Mouse (Mus musculus): ENCODE data around the gene Tnfrsf11a. TPM values are rescaled to one million over a fixed set of nuclear protein-coding genes. Genes with fewer than 3 reads are reported as not detected.

Gene Tnfrsf11a
- polyA plus RNA-seq, 1 experiment = 0.06 TPM

GRCm38 (mm10) chr1:105851341-105851740 lies 70.8 kb downstream of the Tnfrsf11a start:
- no peak for TF ChIP-seq TCF3 (IDR thresholded peaks at IDR 0.05; ENCODE audit: insufficient read length, low read depth)
- TF ChIP-seq SRF (IDR thresholded peaks at IDR 0.05; ENCODE audit: control insufficient read depth, insufficient read length, low read depth) = no peak
- TF ChIP-seq MYOG (IDR thresholded peaks at IDR 0.05; ENCODE audit: control insufficient read depth in 1 of 3, insufficient read depth in 1 of 3, insufficient read length in 2 of 3, low read depth in 2 of 3) = no peak
- TF ChIP-seq MYOD1 (IDR thresholded peaks at IDR 0.05; ENCODE audit: control insufficient read depth in 1 of 3, insufficient read length in 2 of 3, low read depth in 2 of 3) = no peak
- no peak for TF ChIP-seq CEBPB (IDR thresholded peaks at IDR 0.05; ENCODE audit: insufficient read depth, poor library complexity, severe bottlenecking)
- no peak for TF ChIP-seq MAX (IDR thresholded peaks at IDR 0.05; ENCODE audit: low read depth)
- no peak for TF ChIP-seq E2F4 (IDR thresholded peaks at IDR 0.05; ENCODE audit: insufficient read depth)
- TF ChIP-seq TCF12 (IDR thresholded peaks at IDR 0.05; ENCODE audit: insufficient read depth, poor library complexity, severe bottlenecking) = no peak
- no peak for TF ChIP-seq POLR2A (IDR thresholded peaks at IDR 0.05; ENCODE audit: insufficient read length, low read depth)
- TF ChIP-seq REST (IDR thresholded peaks at IDR 0.05; ENCODE audit: insufficient read depth, insufficient read length) = no peak
- no peak for TF ChIP-seq USF1 (IDR thresholded peaks at IDR 0.05; ENCODE audit: low read depth)
- TF ChIP-seq POLR2AphosphoS2 (IDR thresholded peaks at IDR 0.05; ENCODE audit: insufficient read length, low read depth) = no peak
- Histone ChIP-seq H3K27me3 (ENCODE audit: control insufficient read depth, insufficient read depth, insufficient read length) (no peaks in the 10 kb centered on the region), H3K36me3 (ENCODE audit: control insufficient read depth, insufficient read depth) (no peaks in the 10 kb centered on the region), H3K79me2 (ENCODE audit: control insufficient read depth, insufficient read depth) (no peaks in the 10 kb centered on the region), H3K4me3 (no peak overlapping the region), H3K4me2 (ENCODE audit: low read depth) (no peak overlapping the region), H3ac (ENCODE audit: control insufficient read depth, insufficient read length) (no peak overlapping the region)

DNA sequence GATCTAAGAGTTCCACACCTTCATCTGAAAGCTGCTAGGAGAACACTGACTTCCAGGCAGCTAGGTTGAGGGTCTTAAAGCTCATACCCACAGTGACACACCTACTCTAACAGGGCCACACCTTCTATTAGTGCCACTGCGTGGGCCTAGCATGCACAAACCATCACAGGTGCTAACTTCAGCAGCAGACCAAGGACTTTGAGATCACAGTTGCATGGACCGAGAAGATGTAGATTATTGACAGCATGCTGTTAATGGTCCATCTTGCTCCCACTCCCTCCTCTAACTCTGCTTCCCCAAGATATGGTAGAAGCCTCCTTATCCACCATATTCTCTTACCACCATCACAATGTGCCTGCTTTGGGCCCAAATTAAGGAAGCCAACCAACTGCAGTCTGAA lies 79.2 kb downstream of the Tnfrsf11a start:
- Histone ChIP-seq H3K36me3 (ENCODE audit: control insufficient read depth, insufficient read depth) (no peaks in the 10 kb centered on the region), H3ac (ENCODE audit: control insufficient read depth, insufficient read length) (no peak overlapping the region), H3K27me3 (ENCODE audit: control insufficient read depth, insufficient read depth, insufficient read length) (no peaks in the 10 kb centered on the region), H3K4me3 (no peak overlapping the region), H3K79me2 (ENCODE audit: control insufficient read depth, insufficient read depth) (no peaks in the 10 kb centered on the region), H3K4me2 (ENCODE audit: low read depth) (no peak overlapping the region)
- TF ChIP-seq MYOD1 (IDR thresholded peaks at IDR 0.05; ENCODE audit: control insufficient read depth in 1 of 3, insufficient read length in 2 of 3, low read depth in 2 of 3) (no peak), MYOG (IDR thresholded peaks at IDR 0.05; ENCODE audit: control insufficient read depth in 1 of 3, insufficient read depth in 1 of 3, insufficient read length in 2 of 3, low read depth in 2 of 3) (no peak), REST (IDR thresholded peaks at IDR 0.05; ENCODE audit: insufficient read depth, insufficient read length) (no peak), SRF (IDR thresholded peaks at IDR 0.05; ENCODE audit: control insufficient read depth, insufficient read length, low read depth) (no peak), E2F4 (IDR thresholded peaks at IDR 0.05; ENCODE audit: insufficient read depth) (no peak), TCF3 (IDR thresholded peaks at IDR 0.05; ENCODE audit: insufficient read length, low read depth) (no peak), MAX (IDR thresholded peaks at IDR 0.05; ENCODE audit: low read depth) (no peak), POLR2A (IDR thresholded peaks at IDR 0.05; ENCODE audit: insufficient read length, low read depth) (no peak), TCF12 (IDR thresholded peaks at IDR 0.05; ENCODE audit: insufficient read depth, poor library complexity, severe bottlenecking) (no peak), USF1 (IDR thresholded peaks at IDR 0.05; ENCODE audit: low read depth) (no peak), POLR2AphosphoS2 (IDR thresholded peaks at IDR 0.05; ENCODE audit: insufficient read length, low read depth) (no peak), CEBPB (IDR thresholded peaks at IDR 0.05; ENCODE audit: insufficient read depth, poor library complexity, severe bottlenecking) (no peak)

DNA sequence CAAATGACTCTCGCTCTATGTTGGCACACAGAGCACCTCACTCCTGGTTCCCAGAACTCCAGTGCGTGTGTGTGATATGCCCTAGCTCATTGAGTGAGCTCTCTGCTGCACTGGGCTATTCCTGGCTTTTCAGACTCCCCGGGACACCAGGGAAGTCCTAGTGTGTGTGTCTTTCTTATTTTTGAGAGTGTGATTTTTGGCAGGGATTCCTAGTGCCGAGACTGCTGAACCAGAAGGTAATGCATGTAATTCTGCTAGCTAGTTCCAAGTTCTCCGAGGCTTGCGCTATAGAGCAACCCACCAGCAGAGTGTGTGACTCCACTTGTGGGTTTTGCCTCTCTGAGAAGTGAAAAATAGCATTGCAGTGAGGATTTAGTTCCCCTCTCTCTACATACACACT lies 96.1 kb downstream of the Tnfrsf11a start:
- no peaks in the 10 kb centered on the region for H3K79me2 ChIP-seq (ENCODE audit: control insufficient read depth, insufficient read depth)
- no peak overlapping the region for H3ac ChIP-seq (ENCODE audit: control insufficient read depth, insufficient read length)
- no peaks in the 10 kb centered on the region for H3K36me3 ChIP-seq (ENCODE audit: control insufficient read depth, insufficient read depth)
- TF ChIP-seq MYOD1 (IDR thresholded peaks at IDR 0.05; ENCODE audit: control insufficient read depth in 1 of 3, insufficient read length in 2 of 3, low read depth in 2 of 3) (no peak), USF1 (IDR thresholded peaks at IDR 0.05; ENCODE audit: low read depth) (no peak), CEBPB (IDR thresholded peaks at IDR 0.05; ENCODE audit: insufficient read depth, poor library complexity, severe bottlenecking) (no peak), REST (IDR thresholded peaks at IDR 0.05; ENCODE audit: insufficient read depth, insufficient read length) (no peak), E2F4 (IDR thresholded peaks at IDR 0.05; ENCODE audit: insufficient read depth) (no peak), POLR2AphosphoS2 (IDR thresholded peaks at IDR 0.05; ENCODE audit: insufficient read length, low read depth) (no peak)
- no peak overlapping the region for H3K4me2 ChIP-seq (ENCODE audit: low read depth)
- no peak overlapping the region for H3K4me3 ChIP-seq
- no peaks in the 10 kb centered on the region for H3K27me3 ChIP-seq (ENCODE audit: control insufficient read depth, insufficient read depth, insufficient read length)

GRCm38 (mm10) chr1:105877808-105878207 lies 97.3 kb downstream of the Tnfrsf11a start:
- Histone ChIP-seq H3K36me3 (ENCODE audit: control insufficient read depth, insufficient read depth) (no peaks in the 10 kb centered on the region), H3ac (ENCODE audit: control insufficient read depth, insufficient read length) (no peak overlapping the region), H3K27me3 (ENCODE audit: control insufficient read depth, insufficient read depth, insufficient read length) (no peaks in the 10 kb centered on the region), H3K4me2 (ENCODE audit: low read depth) (no peak overlapping the region), H3K79me2 (ENCODE audit: control insufficient read depth, insufficient read depth) (no peaks in the 10 kb centered on the region), H3K4me3 (no peak overlapping the region)
- TF ChIP-seq REST (IDR thresholded peaks at IDR 0.05; ENCODE audit: insufficient read depth, insufficient read length) = no peak
- TF ChIP-seq USF1 (IDR thresholded peaks at IDR 0.05; ENCODE audit: low read depth) = no peak
- no peak for TF ChIP-seq POLR2A (IDR thresholded peaks at IDR 0.05; ENCODE audit: insufficient read length, low read depth)
- TF ChIP-seq MYOG (IDR thresholded peaks at IDR 0.05; ENCODE audit: control insufficient read depth in 1 of 3, insufficient read depth in 1 of 3, insufficient read length in 2 of 3, low read depth in 2 of 3) = no peak
- no peak for TF ChIP-seq MAX (IDR thresholded peaks at IDR 0.05; ENCODE audit: low read depth)
- TF ChIP-seq MYOD1 (IDR thresholded peaks at IDR 0.05; ENCODE audit: control insufficient read depth in 1 of 3, insufficient read length in 2 of 3, low read depth in 2 of 3) = no peak
- no peak for TF ChIP-seq E2F4 (IDR thresholded peaks at IDR 0.05; ENCODE audit: insufficient read depth)
- no peak for TF ChIP-seq TCF3 (IDR thresholded peaks at IDR 0.05; ENCODE audit: insufficient read length, low read depth)

GRCm38 (mm10) chr1:105878416-105878815 lies 97.9 kb downstream of the Tnfrsf11a start:
- no peak overlapping the region for H3K4me2 ChIP-seq (ENCODE audit: low read depth)
- H3K27me3 ChIP-seq (ENCODE audit: control insufficient read depth, insufficient read depth, insufficient read length) = no peaks in the 10 kb centered on the region
- no peak overlapping the region for H3K4me3 ChIP-seq
- H3K36me3 ChIP-seq (ENCODE audit: control insufficient read depth, insufficient read depth) = no peaks in the 10 kb centered on the region
- no peaks in the 10 kb centered on the region for H3K79me2 ChIP-seq (ENCODE audit: control insufficient read depth, insufficient read depth)
- no peak overlapping the region for H3ac ChIP-seq (ENCODE audit: control insufficient read depth, insufficient read length)
- TF ChIP-seq MAX (IDR thresholded peaks at IDR 0.05; ENCODE audit: low read depth) (no peak), POLR2A (IDR thresholded peaks at IDR 0.05; ENCODE audit: insufficient read length, low read depth) (no peak), TCF12 (IDR thresholded peaks at IDR 0.05; ENCODE audit: insufficient read depth, poor library complexity, severe bottlenecking) (no peak), CEBPB (IDR thresholded peaks at IDR 0.05; ENCODE audit: insufficient read depth, poor library complexity, severe bottlenecking) (no peak), USF1 (IDR thresholded peaks at IDR 0.05; ENCODE audit: low read depth) (no peak), POLR2AphosphoS2 (IDR thresholded peaks at IDR 0.05; ENCODE audit: insufficient read length, low read depth) (no peak), MYOD1 (IDR thresholded peaks at IDR 0.05; ENCODE audit: control insufficient read depth in 1 of 3, insufficient read length in 2 of 3, low read depth in 2 of 3) (no peak), TCF3 (IDR thresholded peaks at IDR 0.05; ENCODE audit: insufficient read length, low read depth) (no peak), MYOG (IDR thresholded peaks at IDR 0.05; ENCODE audit: control insufficient read depth in 1 of 3, insufficient read depth in 1 of 3, insufficient read length in 2 of 3, low read depth in 2 of 3) (no peak), REST (IDR thresholded peaks at IDR 0.05; ENCODE audit: insufficient read depth, insufficient read length) (no peak), SRF (IDR thresholded peaks at IDR 0.05; ENCODE audit: control insufficient read depth, insufficient read length, low read depth) (no peak), E2F4 (IDR thresholded peaks at IDR 0.05; ENCODE audit: insufficient read depth) (no peak)
